Mouse (Mus musculus) WW6 (cell line): ENCODE measurements around the gene Inpp4a.

Experiments
- DNase-seq: peaks from one replicate; pipeline ENCODE4 v3.0.0-alpha.2; 2013; ENCODE audit warnings: low read depth, low spot score

The Inpp4a gene

DNA sequence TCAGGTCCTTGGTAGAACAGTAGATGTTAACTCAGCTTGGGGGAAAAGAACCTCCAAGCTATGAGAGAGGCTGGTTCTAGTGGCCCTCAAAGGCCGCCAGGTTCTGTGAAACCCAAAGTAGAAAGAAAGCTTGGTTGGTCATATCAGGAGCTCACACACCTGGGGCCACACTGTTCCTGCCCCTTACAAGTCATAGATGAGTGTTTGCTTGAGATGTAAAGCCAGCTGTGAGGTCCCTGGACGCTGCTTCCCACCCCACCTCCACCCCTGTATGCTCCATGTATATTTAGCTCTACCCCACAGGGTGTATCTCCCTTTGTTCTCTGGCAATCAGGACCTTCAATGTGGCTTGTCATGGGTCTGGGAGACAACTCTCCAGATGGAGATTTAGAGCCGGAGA is 109.0 kb downstream of the Inpp4a start:
- DNase-seq: no peak

DNA sequence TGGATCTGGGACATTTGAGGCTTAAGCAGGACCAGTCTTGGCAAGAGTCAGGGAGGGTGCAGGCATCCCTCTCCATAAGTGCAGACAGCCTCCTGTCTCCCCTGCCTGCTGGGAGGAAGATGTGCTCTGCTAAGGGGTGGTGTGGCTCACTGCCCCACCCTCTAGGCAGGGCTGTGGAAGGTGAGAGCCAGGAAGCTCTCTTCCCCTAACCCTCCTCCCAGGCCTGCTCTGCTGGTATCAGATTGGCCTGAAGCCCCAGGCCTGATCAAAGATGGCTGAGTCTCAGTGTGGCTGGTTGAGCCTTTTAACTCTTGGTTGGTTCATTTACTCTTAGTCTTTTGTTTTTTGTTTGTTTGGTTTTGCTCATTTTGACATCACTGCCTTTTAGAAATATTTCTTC is 110.0 kb downstream of the Inpp4a start:
- peak; percentile 11 for DNase-seq

DNA sequence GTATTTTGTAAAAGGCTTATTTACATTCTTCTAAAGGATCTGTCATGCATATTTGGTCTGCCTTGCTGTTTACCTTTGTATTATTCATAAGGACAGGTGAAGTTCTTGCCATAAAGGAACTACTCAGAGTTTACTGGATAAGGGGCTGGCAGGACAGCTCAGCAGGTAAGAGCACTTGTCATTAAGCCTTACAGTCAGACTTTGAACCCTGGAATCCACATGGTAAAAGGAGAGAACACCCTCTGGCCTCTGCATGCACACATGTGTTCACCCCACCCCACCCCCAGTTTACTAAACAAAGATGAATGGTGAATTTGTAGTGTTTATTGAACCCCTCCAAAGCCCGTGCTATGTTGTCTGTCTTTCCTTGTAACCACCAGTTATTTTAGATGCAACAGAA is 115.7 kb downstream of the Inpp4a start:
- DNase-seq: no peak

DNA sequence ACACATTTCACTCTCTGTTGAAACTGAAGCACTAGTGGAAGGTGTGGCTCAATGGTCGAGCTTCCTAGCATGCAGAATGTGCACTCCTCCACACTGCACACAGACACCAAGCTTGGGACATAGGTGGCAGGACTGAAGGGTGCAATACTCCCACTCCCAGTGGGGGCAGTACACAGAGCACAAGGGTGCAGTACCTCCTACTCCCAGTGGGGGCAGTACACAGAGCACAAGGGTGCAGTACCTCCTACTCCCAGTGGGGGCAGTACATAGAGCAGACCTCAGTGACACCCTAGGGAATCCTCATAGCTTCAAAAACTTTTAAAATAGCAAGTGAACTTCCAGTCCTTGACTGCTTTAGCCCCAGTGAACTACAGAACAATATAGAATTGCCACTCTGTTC is 119.8 kb downstream of the Inpp4a start:
- DNase-seq: peak; percentile 47

DNA sequence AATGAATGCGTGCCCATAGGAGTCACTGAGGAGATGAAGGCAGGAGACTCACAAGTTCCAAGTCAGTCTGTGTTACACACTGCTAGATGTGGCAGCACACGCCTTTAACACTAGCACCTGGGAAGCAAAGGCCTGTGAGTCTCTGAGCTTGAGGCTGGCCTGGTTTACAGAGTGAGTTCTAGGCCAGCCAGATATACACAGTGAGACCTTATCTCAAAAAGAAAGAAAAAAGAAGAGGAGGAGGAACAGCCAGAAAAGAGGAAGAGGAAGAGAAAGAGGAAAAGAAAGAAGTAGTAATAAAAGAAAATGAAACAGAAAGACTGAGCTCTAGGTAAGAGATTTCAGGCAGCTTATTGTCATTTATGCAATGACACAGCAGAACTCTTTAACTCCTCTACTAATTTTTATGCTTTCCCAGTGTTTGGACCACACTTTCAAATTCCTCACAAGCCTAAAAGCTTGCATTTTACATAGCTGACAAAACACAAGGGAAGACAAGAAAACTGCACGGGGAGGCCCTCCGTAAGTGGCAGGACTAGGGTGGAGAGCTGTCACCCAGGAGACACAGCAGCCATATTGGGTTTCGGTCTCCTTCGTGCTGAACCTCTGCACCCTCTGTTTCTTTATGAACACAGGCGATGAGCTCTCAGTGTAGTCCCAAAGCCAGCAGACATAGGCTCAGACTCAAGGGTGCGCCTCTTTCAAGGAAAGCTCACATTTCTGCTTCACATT is 127.6 kb downstream of the Inpp4a start:
- DNase-seq: no peak

DNA sequence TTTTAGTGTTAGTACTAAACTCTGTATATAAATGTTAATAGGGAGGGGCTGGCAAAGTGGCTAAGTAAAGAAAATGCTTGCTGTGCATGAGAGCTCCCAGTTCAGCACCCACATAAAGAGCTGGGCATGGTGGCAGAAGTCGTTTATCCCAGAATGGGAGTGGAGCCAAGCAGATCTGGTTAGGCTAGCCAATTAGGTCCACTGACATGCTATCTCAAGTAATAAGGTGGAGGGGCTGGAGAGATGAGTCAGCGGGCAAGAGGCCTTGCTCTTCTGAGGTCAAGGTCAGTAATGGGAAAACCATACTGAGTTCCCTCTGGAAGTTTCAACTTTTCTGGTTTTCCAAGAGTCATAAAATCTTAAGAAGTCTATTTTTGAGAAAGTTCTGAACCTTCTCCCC is 129.2 kb downstream of the Inpp4a start:
- DNase-seq: no peak

DNA sequence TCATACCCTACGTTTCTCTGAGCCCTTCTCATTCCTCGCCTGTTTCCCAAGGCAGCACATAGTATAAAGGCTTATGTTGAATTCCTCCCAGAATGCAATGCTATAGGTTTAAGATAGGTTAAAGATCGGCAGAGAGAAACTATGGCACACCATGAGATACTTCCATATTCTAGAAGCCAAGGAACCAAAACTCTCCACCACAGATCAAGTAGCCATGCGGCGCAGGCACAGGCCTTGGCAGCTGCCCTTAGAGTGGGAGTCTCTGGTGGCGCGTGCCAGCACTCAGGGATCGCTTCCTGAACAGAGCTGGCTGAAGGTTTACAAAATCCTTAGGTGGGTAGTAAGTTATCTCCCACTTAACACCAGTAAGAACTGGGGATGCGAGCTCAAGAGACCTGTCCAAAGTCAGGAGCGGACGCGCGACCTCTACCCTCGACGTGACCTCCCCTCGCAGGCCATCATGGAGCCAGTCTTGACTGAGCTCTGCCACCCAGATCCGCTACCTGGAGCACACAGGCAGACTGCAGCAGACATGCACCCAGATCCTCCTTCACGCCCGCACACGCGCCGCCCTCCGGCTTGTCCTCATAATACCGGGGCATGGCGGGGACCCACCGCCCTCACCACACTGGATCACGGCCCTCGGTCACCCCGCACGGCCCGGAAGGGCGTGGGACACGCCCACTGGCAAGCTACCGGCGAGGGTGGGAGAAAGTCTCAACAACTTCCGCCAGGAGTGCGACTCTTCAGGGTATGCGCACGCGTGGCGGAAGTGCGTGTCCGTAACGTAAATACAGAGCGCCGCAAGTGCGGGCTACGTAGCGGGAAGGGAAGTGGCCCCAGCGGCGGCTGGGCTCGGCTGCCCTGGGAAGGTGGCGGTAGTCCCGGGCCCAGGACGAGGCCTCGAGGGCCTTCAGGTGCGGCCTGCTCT is 130.0 kb downstream of the Inpp4a start, which contains the start of the genes Coa5 and Unc50:
TSS of gene Coa5 (minus strand) at position 738 of the 931 bp plus-strand sequence.
TSS of gene Unc50 (plus strand) at position 774 of the 931 bp plus-strand sequence.
- DNase-seq: peak; percentile 83

DNA sequence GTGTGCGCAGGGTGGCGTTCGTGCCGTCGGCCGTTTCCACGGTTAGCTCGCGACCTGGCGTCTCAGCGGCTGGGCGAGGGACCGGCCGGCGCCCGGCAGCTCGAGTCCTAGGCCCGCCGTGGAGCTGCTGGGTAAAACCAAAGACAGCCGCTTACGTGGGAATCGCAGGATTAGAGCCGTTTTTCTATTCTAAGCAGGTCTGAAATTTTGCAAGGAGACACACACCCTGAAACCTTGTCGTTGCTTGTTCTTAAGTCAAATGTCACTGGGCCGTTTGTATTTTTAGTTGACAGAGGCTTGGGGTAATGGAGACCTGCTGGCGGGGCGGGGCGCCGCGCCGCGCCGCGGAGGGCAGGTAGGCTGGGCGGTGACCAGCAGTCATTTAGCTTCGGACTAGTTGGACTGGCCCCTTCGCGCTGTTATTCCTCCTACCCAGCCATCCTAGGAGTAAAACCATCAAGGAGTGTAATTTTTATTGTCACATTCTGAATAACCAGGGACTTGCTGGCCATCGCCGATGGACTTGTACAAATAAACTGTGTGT is 130.7 kb downstream of the Inpp4a start:
- no peak for DNase-seq

DNA sequence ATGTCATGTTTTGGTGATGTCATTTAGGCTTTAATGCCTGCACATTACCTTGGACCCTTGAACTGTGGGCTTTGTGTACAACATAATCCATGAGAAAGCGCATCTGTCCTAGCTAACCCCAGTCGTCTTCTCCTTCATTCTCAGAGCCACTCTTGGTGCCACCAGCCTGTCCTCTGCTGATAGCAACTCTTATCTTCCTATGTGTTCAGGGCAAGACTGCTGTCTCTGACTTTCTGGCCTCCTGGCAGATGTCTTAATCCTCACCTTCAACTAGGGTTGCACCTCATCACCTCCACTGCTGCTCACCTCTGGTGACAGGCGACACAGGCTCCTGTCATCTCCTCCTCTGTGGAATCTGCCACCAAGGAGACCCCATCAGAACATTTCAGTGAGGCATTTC is 136.8 kb downstream of the Inpp4a start:
- no peak for DNase-seq

DNA sequence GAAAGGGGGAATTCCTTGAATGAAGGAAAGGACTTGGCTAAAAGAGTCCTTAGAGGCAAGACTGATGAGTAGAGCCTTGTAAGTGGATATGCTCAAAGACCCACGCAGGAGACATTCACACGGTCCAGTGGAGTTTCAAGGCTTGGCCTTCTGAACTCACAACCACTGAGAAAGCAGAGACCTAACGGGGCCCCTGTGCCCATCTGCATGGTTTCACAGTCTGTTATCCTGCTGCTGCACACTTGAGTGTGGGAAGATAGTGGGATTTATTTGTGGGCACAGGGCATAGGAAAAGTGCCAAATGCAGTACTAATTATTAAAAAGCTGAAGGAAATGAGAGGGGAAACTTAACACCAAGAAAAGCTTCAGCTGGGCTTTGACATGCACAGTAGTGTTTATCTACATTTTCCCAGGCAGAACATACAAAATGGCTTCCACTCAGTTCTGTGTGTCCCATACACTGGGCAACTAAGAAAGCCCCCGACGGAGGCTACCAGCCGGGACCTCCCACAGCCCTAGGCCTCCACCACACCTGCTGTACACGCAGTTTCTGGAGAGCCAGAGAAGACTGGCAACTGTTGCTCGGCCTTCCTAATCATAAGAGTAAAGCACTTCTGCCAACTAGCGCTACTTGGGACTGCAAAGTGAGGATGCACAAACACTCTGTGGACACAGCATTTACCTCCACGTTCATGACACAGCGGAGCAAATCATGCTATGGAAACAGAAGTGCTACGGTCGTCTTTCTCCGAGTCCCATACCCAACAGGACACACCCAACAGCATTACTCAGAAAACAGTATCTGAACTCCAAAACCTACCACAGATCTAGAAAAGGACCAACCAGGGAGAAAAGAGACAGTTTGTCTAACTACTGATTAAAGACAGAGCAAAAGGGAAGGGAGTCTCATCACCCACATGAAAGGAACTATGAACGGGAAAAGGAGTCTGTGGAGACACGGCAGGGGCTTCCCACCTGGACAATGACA is 143.5 kb downstream of the Inpp4a start:
- DNase-seq: no peak

DNA sequence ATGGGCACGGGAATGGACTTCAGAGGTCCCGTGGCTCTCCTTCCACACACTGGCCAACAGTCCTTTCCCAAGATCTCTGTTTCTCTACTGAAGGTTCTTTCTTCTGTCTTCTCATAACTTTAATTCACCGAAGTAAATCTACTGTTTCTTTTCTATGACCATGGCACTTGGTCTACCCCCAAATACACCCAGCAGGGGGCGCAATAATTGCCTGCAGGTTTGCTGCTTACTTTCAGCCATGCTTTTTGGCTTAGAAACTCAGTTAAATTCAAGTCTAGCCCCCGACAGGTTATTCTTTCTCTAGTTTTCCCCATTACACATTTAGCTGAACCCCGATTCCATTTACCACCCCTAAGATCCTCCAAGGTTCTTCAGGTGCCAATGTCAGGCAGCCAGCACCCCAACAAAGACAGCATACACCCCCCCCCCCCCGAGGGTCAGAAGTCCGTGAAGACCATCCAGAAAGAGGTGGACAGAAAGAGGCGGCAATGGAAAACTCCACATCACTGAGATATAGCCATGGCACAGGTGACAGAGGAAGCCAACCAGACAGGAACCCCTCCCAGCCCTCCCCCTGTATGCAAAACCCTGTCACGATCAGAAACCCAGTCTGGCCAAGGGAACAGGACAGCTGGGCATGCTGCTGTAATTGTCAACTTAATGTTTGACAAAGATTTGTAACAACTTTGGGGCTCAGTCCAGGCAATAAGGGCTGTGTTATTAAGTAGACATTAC is 148.9 kb downstream of the Inpp4a start:
- no peak for DNase-seq

DNA sequence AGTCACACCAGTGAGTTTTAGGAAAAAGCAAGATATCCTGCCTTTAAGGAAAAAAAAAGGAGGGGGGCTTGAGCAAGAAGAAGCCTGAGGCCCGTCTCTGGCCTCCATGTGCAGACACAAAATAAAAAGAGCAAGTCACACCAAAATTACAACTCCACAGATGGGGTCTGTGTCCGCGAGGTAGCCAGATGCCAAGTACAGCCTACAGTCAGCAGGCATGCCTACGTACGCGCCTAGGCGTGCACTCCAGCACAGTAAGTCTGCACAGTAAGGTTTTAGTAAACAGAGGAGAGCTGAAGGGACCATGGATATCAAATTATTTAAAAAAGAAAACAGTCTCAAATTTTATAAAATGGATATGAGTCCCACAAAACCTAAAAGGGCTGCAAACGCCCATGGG is 151.6 kb downstream of the Inpp4a start:
- no peak for DNase-seq

DNA sequence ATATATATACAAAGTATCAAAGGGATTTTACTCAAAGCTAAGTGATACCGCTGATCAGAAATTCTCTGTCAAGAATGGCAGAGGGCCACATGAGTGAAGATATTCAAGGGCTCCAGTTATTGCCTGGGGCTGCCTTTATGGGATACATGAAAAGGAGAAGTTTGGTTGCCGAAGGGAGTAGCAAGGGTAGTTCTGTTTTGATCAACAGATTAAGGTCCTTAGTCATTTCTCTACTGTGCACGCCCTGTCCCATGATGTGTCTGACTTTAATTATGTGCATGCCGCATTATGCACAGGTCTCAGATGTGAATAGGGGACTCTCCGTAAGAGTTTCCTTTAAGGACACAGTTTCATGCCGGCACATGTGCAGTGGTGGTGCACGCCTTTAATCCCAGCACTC is 157.9 kb downstream of the Inpp4a start:
- DNase-seq: no peak
